Mouse (Mus musculus): ENCODE data around the gene Fam69b. TPM values are rescaled to one million over a fixed set of nuclear protein-coding genes. Genes with fewer than 3 reads are reported as not detected.

Fam69b gene
- total and polyA plus RNA-seq, 2 experiments from 2014 or later: 7.7 to 23.2 TPM

DNA sequence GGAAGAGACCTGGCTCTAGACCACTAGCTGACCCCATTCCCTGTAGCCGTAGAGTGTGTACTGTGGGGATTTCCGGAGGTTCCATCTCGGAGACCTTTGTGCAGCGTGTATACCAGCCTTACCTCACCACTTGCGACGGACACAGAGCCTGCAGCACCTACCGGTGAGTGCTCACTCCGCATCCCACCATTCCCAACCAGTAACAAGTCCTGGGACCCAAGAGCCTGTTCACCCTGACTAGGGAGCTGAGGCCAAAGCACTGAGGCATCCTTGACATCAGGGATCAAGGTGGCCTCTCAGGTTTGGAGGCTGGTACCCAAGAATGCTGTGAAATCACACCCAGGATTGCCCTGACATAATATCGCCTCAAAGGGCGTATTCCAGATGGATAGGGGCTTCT is 39.0 kb upstream of the Fam69b start:
- WGBS: 82% methylated on average over 10 of the region's 10 CpGs
- TF ChIP-seq EP300 (IDR thresholded peaks at IDR 0.05; ENCODE audit: low read depth): no peak
- TF ChIP-seq CTCF (IDR thresholded peaks at IDR 0.05; ENCODE audit: low read depth): no peak
- Histone ChIP-seq H3K4me1 (ENCODE audit: control insufficient read depth, insufficient read depth) (peaks cover 12% of the 10 kb centered on the region; the same call in 1 of the 2 replicates), H3K9me3 (replicated peaks; ENCODE audit: control insufficient read depth, low read length) (no peaks in the 10 kb centered on the region), H3K9ac (replicated peaks; ENCODE audit: low read depth, low read length) (peak overlapping the region; percentile 77), H3K4me3 (ENCODE audit: low read depth, low read length) (peak overlapping the region; percentile 65), H3K4me2 (ENCODE audit: low read depth, low read length) (peak overlapping the region; percentile 78), H3K27me3 (ENCODE audit: control insufficient read depth, insufficient read depth, low read length) (no peaks in the 10 kb centered on the region), H3K27ac (ENCODE audit: low read depth) (peak overlapping the region; percentile 86), H3K36me3 (replicated peaks; ENCODE audit: control insufficient read depth, insufficient read depth, low read length) (peaks cover 23% of the 10 kb centered on the region)
- no peak for DNase-seq (ENCODE audit: low spot score)
- ATAC-seq (ENCODE audit: insufficient read depth, low read depth): no peak

DNA sequence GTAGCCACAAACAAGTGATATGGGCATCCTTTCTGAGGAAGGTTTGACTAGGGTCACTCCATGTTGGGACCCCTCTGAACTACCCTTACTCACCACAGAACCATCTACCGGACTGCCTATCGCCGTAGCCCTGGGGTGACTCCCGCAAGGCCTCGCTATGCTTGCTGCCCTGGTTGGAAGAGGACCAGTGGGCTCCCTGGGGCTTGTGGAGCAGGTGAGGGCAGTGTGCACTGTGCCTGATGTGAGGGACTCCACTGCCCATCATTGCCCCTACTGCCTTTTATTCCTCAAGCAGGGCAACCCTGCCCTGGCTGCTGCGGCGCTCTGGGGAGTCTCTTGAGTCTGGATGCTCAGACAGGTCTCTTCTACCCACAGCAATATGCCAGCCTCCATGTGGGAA is 38.0 kb upstream of the Fam69b start:
- ATAC-seq (ENCODE audit: insufficient read depth, low read depth): no peak
- 90% methylated on average over 7 of the region's 7 CpGs for WGBS

DNA sequence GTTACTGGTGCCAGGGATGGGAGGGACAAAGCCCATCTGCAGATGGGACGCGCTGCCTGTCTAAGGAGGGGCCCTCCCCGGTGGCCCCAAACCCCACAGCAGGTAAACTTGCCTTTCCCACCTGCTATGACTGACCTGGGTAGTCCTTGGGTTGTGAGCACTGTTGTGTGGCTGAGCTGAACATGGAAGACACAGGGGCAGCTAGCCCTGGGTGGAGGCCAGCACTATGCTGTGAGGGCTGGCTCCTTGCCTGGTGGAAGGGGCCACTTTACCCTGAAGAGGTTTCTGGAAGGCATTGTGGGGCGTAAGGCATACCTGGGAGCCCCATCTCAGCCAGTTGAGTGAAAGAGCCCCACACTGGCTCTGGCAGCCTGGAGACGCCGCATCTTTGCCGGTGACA is 37.3 kb upstream of the Fam69b start:
- H3K9ac ChIP-seq (replicated peaks; ENCODE audit: low read depth, low read length): peak overlapping the region; percentile 77; the same call in 1 of the 2 replicates
- peaks cover 32% of the 10 kb centered on the region for H3K36me3 ChIP-seq (replicated peaks; ENCODE audit: control insufficient read depth, insufficient read depth, low read length)
- DNase-seq (ENCODE audit: low spot score): no peak
- 78% methylated on average over 7 of the region's 7 CpGs for WGBS
- H3K9me3 ChIP-seq (replicated peaks; ENCODE audit: control insufficient read depth, low read length): no peaks in the 10 kb centered on the region
- H3K4me3 ChIP-seq (ENCODE audit: low read depth, low read length): peak overlapping the region; percentile 12
- H3K27ac ChIP-seq (ENCODE audit: low read depth): no peak overlapping the region
- ATAC-seq (ENCODE audit: insufficient read depth, low read depth): no peak
- H3K4me1 ChIP-seq (ENCODE audit: control insufficient read depth, insufficient read depth): peaks cover 12% of the 10 kb centered on the region; the same call in 1 of the 2 replicates
- H3K27me3 ChIP-seq (ENCODE audit: control insufficient read depth, insufficient read depth, low read length): no peaks in the 10 kb centered on the region
- H3K4me2 ChIP-seq (ENCODE audit: low read depth, low read length): peak overlapping the region; percentile 78
- no peak for TF ChIP-seq CTCF (IDR thresholded peaks at IDR 0.05; ENCODE audit: low read depth)
- no peak for TF ChIP-seq EP300 (IDR thresholded peaks at IDR 0.05; ENCODE audit: low read depth)

More for the DNA sequence above, 38.0 kb upstream of the Fam69b start:
- peak overlapping the region; percentile 65; the same call in 1 of the 2 replicates for H3K4me3 ChIP-seq (ENCODE audit: low read depth, low read length)
- peak overlapping the region; percentile 78 for H3K4me2 ChIP-seq (ENCODE audit: low read depth, low read length)
- peaks cover 32% of the 10 kb centered on the region for H3K36me3 ChIP-seq (replicated peaks; ENCODE audit: control insufficient read depth, insufficient read depth, low read length)
- no peaks in the 10 kb centered on the region for H3K9me3 ChIP-seq (replicated peaks; ENCODE audit: control insufficient read depth, low read length)
- peak overlapping the region; percentile 77; the same call in 1 of the 2 replicates for H3K9ac ChIP-seq (replicated peaks; ENCODE audit: low read depth, low read length)
- no peak for DNase-seq (ENCODE audit: low spot score)
- peak overlapping the region; percentile 86; the same call in 1 of the 2 replicates for H3K27ac ChIP-seq (ENCODE audit: low read depth)
- peaks cover 12% of the 10 kb centered on the region; the same call in 1 of the 2 replicates for H3K4me1 ChIP-seq (ENCODE audit: control insufficient read depth, insufficient read depth)
- H3K27me3 ChIP-seq (ENCODE audit: control insufficient read depth, insufficient read depth, low read length): no peaks in the 10 kb centered on the region
- TF ChIP-seq EP300 (IDR thresholded peaks at IDR 0.05; ENCODE audit: low read depth) (no peak), CTCF (IDR thresholded peaks at IDR 0.05; ENCODE audit: low read depth) (no peak)

DNA sequence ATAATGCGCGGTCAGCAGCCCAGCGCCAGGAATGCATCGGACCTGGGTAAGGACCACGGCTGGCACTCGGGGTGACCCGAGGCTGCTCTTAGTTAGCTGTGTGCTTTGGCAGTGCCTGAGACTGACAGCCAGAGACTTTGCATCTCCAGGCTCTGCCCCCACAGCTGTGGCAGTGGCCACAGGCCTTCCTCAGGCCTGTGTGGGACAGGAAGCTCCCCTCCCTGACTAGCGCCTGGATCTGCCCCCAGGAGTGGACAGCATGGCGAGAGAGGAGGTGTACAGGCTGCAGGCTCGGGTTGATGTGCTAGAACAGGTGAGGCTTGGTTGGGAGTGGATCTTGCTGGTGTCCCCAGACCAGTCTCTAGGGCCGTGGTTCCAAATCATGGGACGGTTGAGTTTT is 36.8 kb upstream of the Fam69b start:
- 65% methylated on average over 12 of the region's 12 CpGs for WGBS
- H3K9ac ChIP-seq (replicated peaks; ENCODE audit: low read depth, low read length): 0 out of 2 replicates have a peak overlapping the region, but pooled peaks have one; percentile 77

DNA sequence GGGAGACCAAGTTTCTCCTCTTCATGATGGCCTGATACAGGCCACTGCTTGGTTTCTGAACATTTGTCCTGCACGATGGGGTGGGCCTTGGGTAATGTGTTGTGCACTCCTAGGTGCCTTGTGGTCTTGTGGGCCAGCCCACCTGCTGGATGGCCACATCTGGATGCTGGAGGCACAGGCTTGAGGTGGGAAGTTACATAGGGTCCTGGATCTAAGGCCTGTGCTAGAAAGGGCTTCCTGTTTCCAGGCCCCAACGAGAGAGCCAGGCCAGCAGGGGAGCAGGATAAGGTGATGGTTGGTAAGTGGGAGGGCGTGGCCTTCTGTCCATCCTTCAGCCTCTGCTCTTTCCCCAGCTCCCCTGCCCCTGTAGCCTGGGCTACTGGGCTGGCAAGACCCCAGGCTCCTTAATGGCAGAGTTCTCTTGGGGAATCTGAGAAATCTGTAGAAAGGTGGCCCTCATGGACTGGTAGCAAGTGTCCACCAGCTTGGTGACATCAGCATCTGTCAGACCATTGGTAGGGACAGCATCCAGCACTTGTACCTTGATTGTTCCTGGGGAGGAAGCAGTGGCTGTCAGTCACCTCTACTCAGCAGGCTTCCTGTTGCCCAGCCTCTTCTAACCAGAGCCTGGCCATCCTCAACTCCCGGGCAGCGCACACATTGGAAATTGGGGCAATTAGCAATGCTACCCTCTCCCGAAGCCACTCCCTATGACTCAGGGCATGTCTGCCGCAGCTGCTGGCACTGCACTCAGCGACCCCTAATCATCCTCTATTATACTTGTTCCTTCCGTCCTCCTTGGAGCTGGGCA is 34.8 kb upstream of the Fam69b start:
- peak; percentile 36; the same call in 1 of the 2 replicates for TF ChIP-seq EP300 (IDR thresholded peaks at IDR 0.05; ENCODE audit: low read depth)
- no peak for TF ChIP-seq CTCF (IDR thresholded peaks at IDR 0.05; ENCODE audit: low read depth)
- H3K9me3 ChIP-seq (replicated peaks; ENCODE audit: control insufficient read depth, low read length): no peaks in the 10 kb centered on the region
- no peak for ATAC-seq (ENCODE audit: insufficient read depth, low read depth)
- no peak overlapping the region for H3K9ac ChIP-seq (replicated peaks; ENCODE audit: low read depth, low read length)
- H3K27ac ChIP-seq (ENCODE audit: low read depth): no peak overlapping the region; the same call in 1 of the 2 replicates
- peaks cover 32% of the 10 kb centered on the region for H3K36me3 ChIP-seq (replicated peaks; ENCODE audit: control insufficient read depth, insufficient read depth, low read length)
- no peaks in the 10 kb centered on the region for H3K27me3 ChIP-seq (ENCODE audit: control insufficient read depth, insufficient read depth, low read length)
- DNase-seq (ENCODE audit: low spot score): no peak
- no peak overlapping the region for H3K4me3 ChIP-seq (ENCODE audit: low read depth, low read length)
- 0 out of 2 replicates have a peak, but pooled peaks cover 4% of the 10 kb centered on the region for H3K4me1 ChIP-seq (ENCODE audit: control insufficient read depth, insufficient read depth)
- WGBS: 63% methylated on average over 9 of the region's 9 CpGs
- H3K4me2 ChIP-seq (ENCODE audit: low read depth, low read length): no peak overlapping the region

More for the DNA sequence above, 36.8 kb upstream of the Fam69b start:
- Histone ChIP-seq H3K9me3 (replicated peaks; ENCODE audit: control insufficient read depth, low read length) (no peaks in the 10 kb centered on the region), H3K4me1 (ENCODE audit: control insufficient read depth, insufficient read depth) (peaks cover 9% of the 10 kb centered on the region; the same call in 1 of the 2 replicates), H3K27me3 (ENCODE audit: control insufficient read depth, insufficient read depth, low read length) (no peaks in the 10 kb centered on the region), H3K36me3 (replicated peaks; ENCODE audit: control insufficient read depth, insufficient read depth, low read length) (peaks cover 32% of the 10 kb centered on the region), H3K27ac (ENCODE audit: low read depth) (no peak overlapping the region), H3K4me3 (ENCODE audit: low read depth, low read length) (peak overlapping the region; percentile 12; the same call in 1 of the 2 replicates), H3K4me2 (ENCODE audit: low read depth, low read length) (peak overlapping the region; percentile 78)
- TF ChIP-seq CTCF (IDR thresholded peaks at IDR 0.05; ENCODE audit: low read depth) (no peak), EP300 (IDR thresholded peaks at IDR 0.05; ENCODE audit: low read depth) (no peak)
- DNase-seq (ENCODE audit: low spot score) (no peak), ATAC-seq (ENCODE audit: insufficient read depth, low read depth) (no peak)
